Mouse (Mus musculus): Measurements from ENCODE around the gene Kcnq5. TPM values are rescaled to one million over a fixed set of nuclear protein-coding genes. Genes with fewer than 3 reads are reported as not detected.

Gene Kcnq5
- total and polyA plus RNA-seq, 3 experiments, result not detected

- H3K9me3 ChIP-seq (replicated peaks; ENCODE audit: insufficient read depth, low read length), result no peaks in the 10 kb centered on the region
- H3K79me2 ChIP-seq (ENCODE audit: control insufficient read depth, insufficient read depth, low read length, poor library complexity), result no peaks in the 10 kb centered on the region
- H3K4me1 ChIP-seq (ENCODE audit: control insufficient read depth in 1 of 2, insufficient read depth in 2 of 2, low read length in 2 of 2), result no peaks in the 10 kb centered on the region
- H3K27me3 ChIP-seq (ENCODE audit: control insufficient read depth in 1 of 2, insufficient read depth in 2 of 2, low read length in 2 of 2), result no peaks in the 10 kb centered on the region
- no peak overlapping the region for H3K4me3 ChIP-seq (ENCODE audit: control insufficient read depth in 1 of 2, insufficient read depth in 1 of 2, low read depth in 2 of 2, low read length in 2 of 2)
- H3K9ac ChIP-seq (ENCODE audit: control insufficient read depth, low read depth, low read length, poor library complexity, severe bottlenecking), result no peak overlapping the region
- no peak overlapping the region for H3K27ac ChIP-seq (ENCODE audit: control insufficient read depth, low read depth, low read length)
- TF ChIP-seq UBTF (IDR thresholded peaks at IDR 0.05; ENCODE audit: borderline replicate concordance, insufficient read depth, low read depth, low read length) (no peak), ELF1 (IDR thresholded peaks at IDR 0.05; ENCODE audit: low read depth, low read length) (no peak), ZKSCAN1 (IDR thresholded peaks at IDR 0.05; ENCODE audit: low read depth, low read length) (no peak), RAD21 (IDR thresholded peaks at IDR 0.05; ENCODE audit: low read depth, low read length) (no peak), MAX (IDR thresholded peaks at IDR 0.05; ENCODE audit: low read length) (no peak), MAZ (IDR thresholded peaks at IDR 0.05; ENCODE audit: low read depth, low read length) (no peak), TAL1 (IDR thresholded peaks at IDR 0.05; ENCODE audit: low read length) (no peak), MYC (IDR thresholded peaks at IDR 0.05; ENCODE audit: low read depth, low read length) (no peak), EP300 (IDR thresholded peaks at IDR 0.05; ENCODE audit: low read depth in 1 of 2, low read length in 2 of 2) (no peak), JUND (IDR thresholded peaks at IDR 0.05; ENCODE audit: low read depth, low read length) (no peak), SMC3 (IDR thresholded peaks at IDR 0.05; ENCODE audit: low read depth, low read length) (no peak), USF2 (IDR thresholded peaks at IDR 0.05; ENCODE audit: borderline replicate concordance in 1 of 2, insufficient read depth in 1 of 2, low read depth in 1 of 2, low read length in 2 of 2) (no peak), GATA1 (IDR thresholded peaks at IDR 0.05; ENCODE audit: low read depth, low read length) (no peak), ZNF384 (IDR thresholded peaks at IDR 0.05; ENCODE audit: low read depth, low read length) (no peak), NELFE (IDR thresholded peaks at IDR 0.05; ENCODE audit: low read depth, low read length) (no peak), MYB (IDR thresholded peaks at IDR 0.05; ENCODE audit: low read depth, low read length) (no peak), CHD2 (IDR thresholded peaks at IDR 0.05; ENCODE audit: low read length) (no peak), E2F4 (IDR thresholded peaks at IDR 0.05; ENCODE audit: borderline replicate concordance, low read depth, low read length) (no peak), KAT2A (conservative IDR thresholded peaks at IDR 0.05; ENCODE audit: low read depth, low read length) (no peak), GABPA (IDR thresholded peaks at IDR 0.05; ENCODE audit: low read depth, low read length) (no peak)
- H3K36me3 ChIP-seq (ENCODE audit: control insufficient read depth in 1 of 2, insufficient read depth in 2 of 2, low read length in 2 of 2), result no peaks in the 10 kb centered on the region
- DNase-seq (ENCODE audit: low read depth, low spot score), result no peak
Observed at GRCm38 (mm10) chr1:21539486-21539885, 422.3 kb downstream of the Kcnq5 start.

- TF ChIP-seq MXI1 (IDR thresholded peaks at IDR 0.05; ENCODE audit: low read depth, low read length) (no peak), MAX (IDR thresholded peaks at IDR 0.05; ENCODE audit: low read length) (no peak), ELF1 (IDR thresholded peaks at IDR 0.05; ENCODE audit: low read depth, low read length) (no peak), MAFK (IDR thresholded peaks at IDR 0.05; ENCODE audit: borderline replicate concordance, low read depth, low read length) (no peak), GATA1 (IDR thresholded peaks at IDR 0.05; ENCODE audit: low read depth, low read length) (no peak)
- H3K9me3 ChIP-seq (replicated peaks; ENCODE audit: insufficient read depth, low read length), result no peaks in the 10 kb centered on the region
- no peak for DNase-seq (ENCODE audit: low read depth, low spot score)
- H3K79me2 ChIP-seq (ENCODE audit: control insufficient read depth, insufficient read depth, low read length, poor library complexity), result no peaks in the 10 kb centered on the region
- H3K9ac ChIP-seq (ENCODE audit: control insufficient read depth, low read depth, low read length, poor library complexity, severe bottlenecking), result no peak overlapping the region
- no peaks in the 10 kb centered on the region for H3K4me1 ChIP-seq (ENCODE audit: control insufficient read depth in 1 of 2, insufficient read depth in 2 of 2, low read length in 2 of 2)
- no peaks in the 10 kb centered on the region; a peak in 1 of 4 replicates for H3K27me3 ChIP-seq (ENCODE audit: control insufficient read depth in 1 of 2, insufficient read depth in 2 of 2, low read length in 2 of 2)
- H3K27ac ChIP-seq (ENCODE audit: control insufficient read depth, low read depth, low read length), result no peak overlapping the region
- H3K36me3 ChIP-seq (ENCODE audit: control insufficient read depth in 1 of 2, insufficient read depth in 2 of 2, low read length in 2 of 2), result no peaks in the 10 kb centered on the region
- no peak overlapping the region for H3K4me3 ChIP-seq (ENCODE audit: control insufficient read depth in 1 of 2, insufficient read depth in 1 of 2, low read depth in 2 of 2, low read length in 2 of 2)
Observed at GRCm38 (mm10) chr1:21530823-21531222, 430.9 kb downstream of the Kcnq5 start.
